Mouse (Mus musculus) cerebellum, adult 2 months (tissue): ENCODE results near the gene Pde5a. TPM values are rescaled to one million over a fixed set of nuclear protein-coding genes. Genes with fewer than 3 reads are reported as not detected.

Experiments used
- DNase-seq, 2 experiments: peaks; one replicate each; pipeline ENCODE4 v3.0.0; 2021
- H3K27ac ChIP-seq: fragments of 200-500 bp; 2 replicates; pipeline ENCODE4 v1.5.1; 2012; ENCODE audit warnings: low read length, control low read depth, inconsistent platforms; ENCODE audit not compliant: insufficient read depth
- H3K27me3 ChIP-seq: fragments of 200-500 bp; 2 replicates; pipeline ENCODE4 v1.6.1; 2012; ENCODE audit warnings: inconsistent platforms, mild to moderate bottlenecking, low read length, moderate library complexity; ENCODE audit not compliant: control insufficient read depth, insufficient read depth
- H3K4me1 ChIP-seq: fragments of 200-500 bp; 2 replicates; pipeline ENCODE4 v1.6.1; 2011; ENCODE audit warnings: low read length; ENCODE audit not compliant: control insufficient read depth, insufficient read depth
- H3K4me3 ChIP-seq: fragments of 200-500 bp; replicated peaks from 2 replicates; pipeline ENCODE3; 2011; ENCODE audit warnings: mild to moderate bottlenecking, low read depth, low read length, control low read depth; ENCODE audit not compliant: insufficient read depth
- CTCF ChIP-seq: fragments of 200-500 bp; IDR thresholded peaks from 2 replicates; pipeline ENCODE4 v1.5.1; 2011; ENCODE audit warnings: low read depth, mild to moderate bottlenecking, control low read depth, low read length, moderate library complexity, borderline replicate concordance; ENCODE audit not compliant: insufficient read depth
- POLR2A ChIP-seq: fragments of 200-500 bp; IDR thresholded peaks from 2 replicates; pipeline ENCODE4 v1.6.1; 2011; ENCODE audit warnings: low read length, control low read depth, borderline replicate concordance; ENCODE audit not compliant: insufficient read depth
- WGBS: fragments of 180-500 bp; shearing (Covaris S2); methylation state at CpG from one replicate; pipeline ENCODE4 v1.1.7; 2018; 5-methylcytosine and 5-hydroxymethylcytosine counted together
- polyA plus RNA-seq: library from polyadenylated mRNA; depleted of rRNA; stranded (reverse); fragments of >200 nt; gene quantifications from 2 replicates; pipeline ENCODE4 v1.2.3, GENCODE M21; 2012

The Pde5a gene
- polyA plus RNA-seq, 1 experiment = 16.1 TPM

- Histone ChIP-seq H3K4me3 (no peak overlapping the region), H3K27ac (no peak overlapping the region), H3K4me1 (no peaks in the 10 kb centered on the region), H3K27me3 (no peaks in the 10 kb centered on the region)
- 61% methylated on average over 5 of the region's 5 CpGs for WGBS
- no peak for DNase-seq
- no peak for TF ChIP-seq POLR2A
- TF ChIP-seq CTCF = no peak
These were observed 39.1 kb downstream of the Pde5a start for GRCm38 (mm10) chr3:122767841-122768240.

DNA sequence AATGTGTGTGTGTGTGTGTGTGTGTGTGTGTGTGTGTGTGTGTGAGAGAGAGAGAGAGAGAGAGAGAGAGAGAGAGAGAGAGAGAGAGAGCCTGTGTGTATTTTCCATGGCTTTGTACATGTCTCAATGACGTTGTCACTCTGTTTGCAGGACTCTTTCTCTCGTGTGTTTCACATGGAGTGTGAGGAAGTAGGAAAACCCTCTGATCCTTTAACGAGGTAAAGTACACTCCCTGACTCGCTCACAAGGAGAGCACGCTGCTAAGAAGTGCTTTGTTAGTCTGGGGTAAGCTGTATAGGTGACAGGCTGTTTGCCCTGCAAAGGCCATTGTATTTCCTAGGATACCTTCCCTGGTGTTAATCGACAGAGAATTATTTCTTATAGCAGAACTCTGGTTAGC, 52.7 kb downstream of the Pde5a start:
- no peak for DNase-seq
- no peaks in the 10 kb centered on the region for H3K4me1 ChIP-seq
- H3K27me3 ChIP-seq = no peaks in the 10 kb centered on the region
- no peak for TF ChIP-seq POLR2A
- no peak for TF ChIP-seq CTCF
- 80% methylated on average over 6 of the region's 6 CpGs for WGBS
- H3K4me3 ChIP-seq = no peak overlapping the region
- no peak overlapping the region for H3K27ac ChIP-seq

DNA sequence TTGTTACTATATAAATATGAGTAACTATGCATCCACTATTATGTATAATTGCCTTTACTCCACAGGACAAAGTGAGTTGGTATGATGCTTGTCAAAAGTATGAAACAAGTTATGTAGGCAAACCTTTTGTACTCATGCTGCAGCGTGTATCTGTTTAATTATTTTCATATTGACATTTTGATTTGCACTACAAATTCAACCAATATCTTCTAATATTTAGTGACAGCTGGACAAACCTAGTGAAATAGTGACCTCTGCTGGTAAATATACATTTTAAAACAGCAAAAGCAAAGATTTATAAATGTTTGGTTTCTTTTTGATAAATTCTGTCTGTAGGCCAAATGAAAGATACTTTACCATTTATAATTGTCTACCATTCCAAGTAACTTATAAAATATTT, 55.5 kb downstream of the Pde5a start:
- H3K27me3 ChIP-seq = no peaks in the 10 kb centered on the region
- DNase-seq = no peak
- no peaks in the 10 kb centered on the region for H3K4me1 ChIP-seq
- H3K27ac ChIP-seq = no peak overlapping the region
- H3K4me3 ChIP-seq = no peak overlapping the region
- 59% methylated on average over 1 of the region's 1 CpGs for WGBS
- TF ChIP-seq POLR2A = no peak
- no peak for TF ChIP-seq CTCF

GRCm38 (mm10) chr3:122788314-122788713, 59.6 kb downstream of the Pde5a start:
- Histone ChIP-seq H3K4me3 (no peak overlapping the region), H3K4me1 (no peaks in the 10 kb centered on the region), H3K27me3 (no peaks in the 10 kb centered on the region), H3K27ac (no peak overlapping the region)
- TF ChIP-seq CTCF (no peak), POLR2A (no peak)
- 28% methylated on average over 9 of the region's 9 CpGs for WGBS
- peak; percentile 20 to 49 for DNase-seq

GRCm38 (mm10) chr3:122789544-122789943, 60.8 kb downstream of the Pde5a start:
- no peak overlapping the region for H3K4me3 ChIP-seq
- no peaks in the 10 kb centered on the region for H3K27me3 ChIP-seq
- TF ChIP-seq CTCF (no peak), POLR2A (no peak)
- no peak overlapping the region for H3K27ac ChIP-seq
- 96% methylated on average over 6 of the region's 6 CpGs for WGBS
- no peaks in the 10 kb centered on the region for H3K4me1 ChIP-seq
- no peak for DNase-seq

DNA sequence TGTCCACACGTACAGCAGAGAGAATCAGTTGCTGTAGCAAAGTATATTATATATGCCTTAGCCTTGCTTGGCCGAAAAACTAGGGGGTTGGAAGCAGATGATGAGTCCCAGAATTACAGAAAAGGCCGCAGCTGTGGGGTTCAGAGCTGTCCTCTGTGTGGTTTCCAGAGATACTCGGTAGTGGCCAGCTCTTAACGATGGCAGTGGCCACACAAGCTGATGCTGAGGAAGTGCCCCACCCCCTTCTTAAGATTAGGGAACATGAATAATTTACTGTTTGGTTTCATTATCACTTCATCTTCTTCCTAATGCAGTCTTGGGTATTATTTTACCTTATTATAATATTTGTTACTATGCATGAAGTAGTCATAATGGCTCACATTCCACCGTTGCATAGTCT, 71.3 kb downstream of the Pde5a start:
- Histone ChIP-seq H3K4me1 (no peaks in the 10 kb centered on the region), H3K27me3 (no peaks in the 10 kb centered on the region), H3K4me3 (no peak overlapping the region), H3K27ac (no peak overlapping the region)
- no peak for TF ChIP-seq POLR2A
- TF ChIP-seq CTCF = no peak
- 66% methylated on average over 6 of the region's 6 CpGs for WGBS
- no peak for DNase-seq

- DNase-seq = no peak
- H3K27me3 ChIP-seq = no peaks in the 10 kb centered on the region
- H3K27ac ChIP-seq = no peak overlapping the region
- 74% methylated on average over 10 of the region's 10 CpGs for WGBS
- no peak overlapping the region for H3K4me3 ChIP-seq
- no peaks in the 10 kb centered on the region for H3K4me1 ChIP-seq
- TF ChIP-seq POLR2A (no peak), CTCF (no peak)
These were observed 72.0 kb downstream of the Pde5a start for GRCm38 (mm10) chr3:122800553-122801435.
